Mouse (Mus musculus) C2C12 (cell line): Measurements from ENCODE around the gene Ell. TPM values are rescaled to one million over a fixed set of nuclear protein-coding genes. Genes with fewer than 3 reads are reported as not detected.

ENCODE experiments used
- H3K27me3 ChIP-seq: one replicate; pipeline ENCODE4 v1.6.1; 2011; ENCODE audit not compliant: control insufficient read depth, insufficient read depth, insufficient read length
- H3K36me3 ChIP-seq: one replicate; pipeline ENCODE4 v1.6.1; 2011; ENCODE audit not compliant: control insufficient read depth, insufficient read depth
- H3K4me3 ChIP-seq: one replicate; pipeline ENCODE4 v1.5.1; 2011; ENCODE audit warnings: mild to moderate bottlenecking, control low read depth; ENCODE audit not compliant: poor library complexity, insufficient read depth, severe bottlenecking
- H3K79me2 ChIP-seq: one replicate; pipeline ENCODE4 v1.6.1; 2011; ENCODE audit not compliant: control insufficient read depth, insufficient read depth
- H3K79me3 ChIP-seq: one replicate; pipeline ENCODE4 v1.6.1; 2011; ENCODE audit warnings: low read depth, control low read depth
- H3ac ChIP-seq: one replicate; pipeline ENCODE3; 2011; ENCODE audit warnings: low read depth; ENCODE audit not compliant: control insufficient read depth, insufficient read length
- CEBPB ChIP-seq: IDR thresholded peaks from one replicate; pipeline ENCODE4 v1.6.1; 2011; ENCODE audit warnings: low read depth, mild to moderate bottlenecking, control low read depth, moderate library complexity
- CTCF ChIP-seq: IDR thresholded peaks from one replicate; pipeline ENCODE4 v1.5.1; 2011; ENCODE audit not compliant: control insufficient read depth, insufficient read depth, insufficient read length
- FOSL1 ChIP-seq: IDR thresholded peaks from one replicate; pipeline ENCODE4 v1.8.0; 2011; ENCODE audit warnings: mild to moderate bottlenecking, low read length; ENCODE audit not compliant: poor library complexity, insufficient read depth, severe bottlenecking
- MAX ChIP-seq: IDR thresholded peaks from one replicate; pipeline ENCODE4 v1.6.1; 2011; ENCODE audit warnings: mild to moderate bottlenecking, control low read depth
- MYOD1 ChIP-seq: IDR thresholded peaks from one replicate; pipeline ENCODE4 v1.6.1; 2011; ENCODE audit warnings: low read depth; ENCODE audit not compliant: control insufficient read depth, insufficient read length
- MYOG ChIP-seq: IDR thresholded peaks from one replicate; pipeline ENCODE4 v1.6.1; 2011; ENCODE audit not compliant: control insufficient read depth, insufficient read length; ENCODE audit errors: extremely low read depth
- USF1 ChIP-seq: IDR thresholded peaks from one replicate; pipeline ENCODE4 v1.6.1; 2011; ENCODE audit warnings: low read depth, mild to moderate bottlenecking, control low read depth, moderate library complexity
- long read RNA-seq, 2 experiments: library from polyadenylated mRNA; unstranded; transcript quantifications; one replicate each; pipeline ENCODE4 v2.0.0; 2019 to 2020
- polyA plus RNA-seq: library from polyadenylated mRNA; unstranded; fragments of >200 nt; fragmentation: generic; extraction: Trizol; gene quantifications from one replicate; pipeline ENCODE4 v1.2.1, GENCODE M21; 2012; ENCODE audit warnings: missing spikeins

Gene Ell
- 12.3 TPM for polyA plus RNA-seq
- long read RNA-seq, experiment 1, transcript Ell-201 (12 exons, 3,072 nt), result major isoform, 5 of 11 reads
- long read RNA-seq, experiment 1, partial matches to known transcripts, result 2 of 11 reads
- long read RNA-seq, experiment 1, other reads (novel, unspliced or antisense), result 4 of 11 reads
- long read RNA-seq, experiment 2, transcript Ell-201 (12 exons, 3,072 nt), result major isoform, 80 of 104 reads
- long read RNA-seq, experiment 2, partial matches to known transcripts, result 6 of 104 reads
- long read RNA-seq, experiment 2, other reads (novel, unspliced or antisense), result 18 of 104 reads

GRCm38 (mm10) chr8:70539077-70539813 is at the start of gene Ell:
TSS of gene Ell (plus strand) at chr8:70539457.
- Histone ChIP-seq H3K4me3 (peak within 1 kb of the TSS; percentile 98), H3K27me3 (no peaks in the 10 kb centered on the region), H3K79me3 (peaks cover 40% of the 10 kb centered on the region), H3ac (peak within 1 kb of the TSS; percentile 81), H3K36me3 (peaks cover 21% of the 10 kb centered on the region), H3K79me2 (peaks cover 48% of the 10 kb centered on the region)
- no peak for TF ChIP-seq FOSL1
- TF ChIP-seq MAX, result peak; percentile 17
- TF ChIP-seq USF1, result no peak
- TF ChIP-seq CEBPB, result no peak
- TF ChIP-seq CTCF, result no peak
- TF ChIP-seq MYOG, result no peak
- no peak for TF ChIP-seq MYOD1

GRCm38 (mm10) chr8:70489576-70489975 is 49.7 kb upstream of the Ell start:
- no peaks in the 10 kb centered on the region for H3K27me3 ChIP-seq
- TF ChIP-seq MAX (no peak), CTCF (no peak), MYOD1 (no peak), USF1 (no peak), CEBPB (no peak), MYOG (no peak), FOSL1 (no peak)
- peaks cover 13% of the 10 kb centered on the region for H3K79me2 ChIP-seq
- H3K4me3 ChIP-seq, result no peak overlapping the region
- H3K79me3 ChIP-seq, result peaks cover 4% of the 10 kb centered on the region
- no peaks in the 10 kb centered on the region for H3K36me3 ChIP-seq
- peak overlapping the region; percentile 34 for H3ac ChIP-seq

DNA sequence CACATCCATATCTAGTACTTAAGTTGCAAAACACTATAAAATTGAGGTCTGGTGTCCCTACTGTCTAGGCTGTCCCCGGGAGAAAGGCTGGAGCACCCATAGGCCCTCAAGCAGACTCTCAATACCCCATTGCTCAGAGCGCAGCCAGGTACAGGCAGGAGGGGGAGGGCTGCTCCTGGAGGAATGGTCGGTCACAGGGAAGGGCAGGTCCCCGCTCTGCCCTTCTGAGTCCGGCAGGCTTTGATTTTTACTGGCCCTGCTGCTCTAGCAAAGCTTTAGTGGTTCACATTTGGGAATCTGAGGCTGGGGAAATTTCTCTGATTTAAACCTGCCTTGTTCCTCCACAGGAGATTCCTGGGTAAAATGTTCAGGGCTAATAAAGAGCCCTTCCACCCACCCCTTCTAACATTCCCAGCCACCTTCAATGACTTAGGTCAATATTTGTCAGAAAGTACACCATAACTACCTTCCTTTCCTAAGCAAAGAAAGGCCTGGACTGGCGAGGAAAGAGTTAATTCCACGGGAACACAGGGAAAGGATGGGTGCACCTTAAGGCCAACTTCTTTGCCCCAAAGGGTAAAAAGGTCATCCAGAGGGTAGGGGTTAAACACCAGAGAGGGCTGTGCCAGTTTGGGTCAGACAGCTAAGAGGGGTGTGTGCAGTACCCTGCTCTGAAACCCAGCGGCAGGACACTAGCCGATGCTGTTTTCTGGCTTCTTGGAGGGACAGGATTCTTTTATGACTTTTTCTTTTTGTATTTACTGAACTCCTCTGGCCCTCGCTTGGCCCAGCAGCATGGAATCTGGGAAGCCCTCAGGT is 49.0 kb upstream of the Ell start:
- H3K4me3 ChIP-seq, result no peak overlapping the region
- TF ChIP-seq MYOG (no peak), MYOD1 (no peak), FOSL1 (no peak), MAX (no peak), CEBPB (no peak), USF1 (no peak), CTCF (no peak)
- peaks cover 20% of the 10 kb centered on the region for H3K79me2 ChIP-seq
- peaks cover 7% of the 10 kb centered on the region for H3K79me3 ChIP-seq
- no peaks in the 10 kb centered on the region for H3K27me3 ChIP-seq
- no peaks in the 10 kb centered on the region for H3K36me3 ChIP-seq
- no peak overlapping the region for H3ac ChIP-seq

- Histone ChIP-seq H3K4me3 (no peak overlapping the region), H3K27me3 (no peaks in the 10 kb centered on the region), H3K79me2 (peaks cover 27% of the 10 kb centered on the region), H3K36me3 (no peaks in the 10 kb centered on the region), H3K79me3 (peaks cover 10% of the 10 kb centered on the region), H3ac (no peak overlapping the region)
- TF ChIP-seq FOSL1 (no peak), CTCF (no peak), MYOG (no peak), CEBPB (no peak), USF1 (no peak), MYOD1 (no peak), MAX (no peak)
Observed at GRCm38 (mm10) chr8:70490880-70491495, 48.3 kb upstream of the Ell start.
